Mouse (Mus musculus) testis, adult 2 months (tissue): ENCODE measurements around the gene Rxfp4. TPM values are rescaled to one million over a fixed set of nuclear protein-coding genes. Genes with fewer than 3 reads are reported as not detected.
A peak's percentile ranks its signal among the peaks of the same experiment; 100 is the strongest.

Experiments used
- H3K27ac ChIP-seq: fragments of 200-500 bp; 2 replicates; pipeline ENCODE4 v1.5.1; 2012; ENCODE audit warnings: low read depth, low read length; ENCODE audit not compliant: control insufficient read depth, insufficient read depth
- H3K27me3 ChIP-seq: fragments of 200-500 bp; 2 replicates; pipeline ENCODE4 v1.6.1; 2012; ENCODE audit warnings: mild to moderate bottlenecking, low read length, moderate library complexity; ENCODE audit not compliant: control insufficient read depth, insufficient read depth
- H3K36me3 ChIP-seq: fragments of 200-500 bp; 2 replicates; pipeline ENCODE4 v1.6.1; 2012; ENCODE audit warnings: mild to moderate bottlenecking, low read length; ENCODE audit not compliant: control insufficient read depth, insufficient read depth
- H3K4me1 ChIP-seq: fragments of 200-500 bp; 2 replicates; pipeline ENCODE4 v1.6.1; 2012; ENCODE audit warnings: low read length; ENCODE audit not compliant: control insufficient read depth, insufficient read depth
- H3K4me3 ChIP-seq: fragments of 200-500 bp; 2 replicates; pipeline ENCODE4 v1.5.1; 2012; ENCODE audit warnings: low read depth, mild to moderate bottlenecking, low read length, moderate library complexity, mixed read lengths; ENCODE audit not compliant: control insufficient read depth
- CTCF ChIP-seq: fragments of 200-500 bp; IDR thresholded peaks from 2 replicates; pipeline ENCODE4 v1.5.1; 2012; ENCODE audit warnings: low read depth, mild to moderate bottlenecking, inconsistent platforms, low read length, moderate library complexity; ENCODE audit not compliant: control insufficient read depth, insufficient read depth, insufficient replicate concordance
- POLR2A ChIP-seq: fragments of 200-500 bp; IDR thresholded peaks from 2 replicates; pipeline ENCODE4 v1.6.1; 2012; ENCODE audit warnings: low read depth, mild to moderate bottlenecking, inconsistent platforms, low read length, moderate library complexity; ENCODE audit not compliant: control insufficient read depth
- polyA plus RNA-seq: library from polyadenylated mRNA; depleted of rRNA; stranded (reverse); fragments of >200 nt; gene quantifications from 2 replicates; pipeline ENCODE4 v1.2.3, GENCODE M21; 2012

Gene Rxfp4
- polyA plus RNA-seq, 1 experiment: not detected

DNA sequence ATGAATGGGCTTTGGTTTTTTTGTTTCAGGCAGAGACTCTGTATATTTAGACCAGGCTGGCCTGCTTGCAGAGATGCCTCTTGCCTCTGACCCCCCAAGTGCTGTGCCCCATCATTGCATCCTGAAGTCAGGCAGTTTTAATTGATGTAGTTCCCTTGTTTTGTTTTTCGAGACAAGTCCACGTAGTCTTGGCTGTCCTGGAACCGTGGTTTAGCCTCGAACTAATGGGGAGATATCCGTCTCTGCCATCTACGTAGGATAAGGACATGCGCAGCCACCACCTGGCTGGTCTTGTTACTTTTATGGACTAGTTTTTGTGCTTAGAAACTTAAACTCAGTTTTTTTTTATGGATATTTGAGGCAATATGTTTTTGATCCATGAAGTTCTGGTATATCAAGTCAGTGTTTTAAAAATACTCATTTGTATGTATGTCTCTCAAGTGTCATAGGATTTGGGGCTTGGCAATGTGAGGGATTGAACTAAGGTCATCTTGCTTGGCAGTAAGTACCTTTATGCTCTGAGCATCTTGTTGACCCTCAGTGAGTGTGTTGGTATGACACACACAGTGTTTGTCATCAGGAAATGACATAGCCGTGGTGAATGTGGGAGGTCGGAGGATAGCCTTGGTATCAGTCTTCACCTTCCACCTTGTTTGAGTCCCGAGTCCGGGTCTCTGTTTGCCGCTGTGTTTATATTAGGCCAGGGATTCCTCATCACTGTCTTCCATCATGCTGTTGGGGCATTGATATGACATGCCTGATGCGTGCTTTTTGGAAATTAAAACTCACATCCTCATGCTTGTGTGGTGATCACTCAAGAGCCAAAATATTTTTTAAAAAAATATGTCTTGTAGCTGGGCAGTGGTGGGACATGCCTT, 34.0 kb upstream of the Rxfp4 start:
- Histone ChIP-seq H3K4me1 (peaks cover 6% of the 10 kb centered on the region), H3K4me3 (peak overlapping the region; percentile 97), H3K36me3 (peaks cover 3% of the 10 kb centered on the region; the same call in 1 of the 2 replicates), H3K27me3 (no peaks in the 10 kb centered on the region), H3K27ac (no peak overlapping the region; the same call in 1 of the 2 replicates)
- TF ChIP-seq POLR2A (no peak), CTCF (no peak)

DNA sequence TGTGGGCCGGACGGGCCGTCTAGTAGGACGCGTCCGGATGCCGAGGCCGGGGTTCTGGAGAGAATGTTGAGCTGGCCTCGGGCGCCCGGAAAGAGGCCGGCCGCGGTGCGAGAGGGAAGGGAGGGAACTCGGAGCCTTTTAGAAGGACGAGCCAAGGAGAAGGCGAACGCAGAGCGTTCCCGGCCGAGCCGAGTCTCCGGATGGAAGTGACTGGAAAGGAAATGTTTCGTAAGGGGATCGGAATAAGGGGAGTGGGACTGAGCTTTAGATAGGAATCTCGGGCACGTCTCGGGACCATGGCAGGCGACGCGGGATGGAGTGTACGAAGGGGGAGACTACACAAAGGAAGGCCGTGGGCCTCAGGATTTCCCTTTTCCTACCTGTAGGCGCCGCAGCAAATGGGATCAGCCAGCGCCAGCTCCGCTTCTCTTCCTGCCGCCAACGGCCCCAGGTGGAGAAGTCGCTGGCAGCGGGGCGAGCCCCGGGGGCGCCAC, 33.1 kb upstream of the Rxfp4 start:
- Histone ChIP-seq H3K4me3 (peak overlapping the region; percentile 97), H3K27me3 (no peaks in the 10 kb centered on the region), H3K27ac (peak overlapping the region; percentile 95), H3K4me1 (peaks cover 6% of the 10 kb centered on the region), H3K36me3 (peaks cover 3% of the 10 kb centered on the region; the same call in 1 of the 2 replicates)
- TF ChIP-seq POLR2A (no peak), CTCF (no peak)

DNA sequence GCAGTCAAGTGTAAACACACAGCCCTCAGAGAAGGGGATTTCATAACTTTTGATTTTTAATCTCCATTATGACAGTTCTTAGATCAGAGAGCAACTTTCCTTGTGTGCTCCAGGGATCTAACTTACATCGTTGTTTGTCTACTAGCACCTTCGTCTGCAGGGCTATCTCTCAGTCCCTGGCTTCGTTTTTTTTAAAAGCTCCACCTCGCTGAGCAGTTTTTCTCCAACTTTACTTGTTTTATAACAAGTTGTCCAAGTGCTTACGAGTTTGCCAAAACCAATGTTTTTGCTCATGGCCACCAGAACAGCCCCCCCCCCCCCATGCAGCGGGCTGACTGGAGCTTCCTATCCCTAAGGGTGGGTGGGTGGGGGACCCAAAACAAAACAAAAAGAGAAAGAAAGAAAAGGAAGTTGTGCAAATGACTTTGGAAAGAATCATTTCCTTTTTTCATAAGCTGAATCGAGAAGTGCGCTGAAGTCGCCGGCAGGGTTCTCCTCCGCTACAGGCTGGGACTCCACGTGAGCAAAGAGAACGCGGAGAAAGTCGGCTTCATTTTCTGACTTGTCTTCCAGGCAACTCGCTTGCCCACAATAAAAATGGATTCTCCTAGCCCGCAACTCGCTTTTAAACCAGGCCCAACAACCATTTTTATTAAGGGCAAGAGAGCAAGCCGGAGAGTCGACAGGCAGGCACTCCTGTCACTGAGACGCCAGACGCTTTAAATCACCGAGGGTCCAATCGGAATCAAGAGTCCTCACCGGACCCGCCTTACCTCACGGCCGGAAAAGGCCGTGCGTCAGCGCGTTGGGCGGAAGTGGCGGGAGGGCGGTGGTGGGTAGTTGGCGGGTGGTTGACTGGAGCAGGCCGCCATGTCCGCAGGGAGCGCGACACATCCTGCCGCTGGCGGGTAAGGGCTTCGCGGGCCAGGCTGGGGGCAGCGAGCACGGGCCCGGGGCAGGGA, 32.3 kb upstream of the Rxfp4 start, which contains the start of gene Khdc4:
Gene Khdc4 (plus strand): TSS at position 824 of the 962 bp plus-strand sequence.
- H3K4me1 ChIP-seq: peaks cover 6% of the 10 kb centered on the region
- peak within 1 kb of the TSS; percentile 95 for H3K27ac ChIP-seq
- peak; percentile 98 for TF ChIP-seq POLR2A
- no peak for TF ChIP-seq CTCF
- no peaks in the 10 kb centered on the region for H3K27me3 ChIP-seq
- H3K4me3 ChIP-seq: peak within 1 kb of the TSS; percentile 97
- peaks cover 3% of the 10 kb centered on the region; the same call in 1 of the 2 replicates for H3K36me3 ChIP-seq

GRCm38 (mm10) chr3:88684236-88684979, 31.5 kb upstream of the Rxfp4 start:
- Histone ChIP-seq H3K4me1 (peaks cover 6% of the 10 kb centered on the region), H3K27me3 (no peaks in the 10 kb centered on the region), H3K4me3 (peak overlapping the region; percentile 37), H3K27ac (peak overlapping the region; percentile 65; the same call in 1 of the 2 replicates), H3K36me3 (peaks cover 2% of the 10 kb centered on the region; the same call in 1 of the 2 replicates)
- TF ChIP-seq POLR2A: no peak
- TF ChIP-seq CTCF: no peak

DNA sequence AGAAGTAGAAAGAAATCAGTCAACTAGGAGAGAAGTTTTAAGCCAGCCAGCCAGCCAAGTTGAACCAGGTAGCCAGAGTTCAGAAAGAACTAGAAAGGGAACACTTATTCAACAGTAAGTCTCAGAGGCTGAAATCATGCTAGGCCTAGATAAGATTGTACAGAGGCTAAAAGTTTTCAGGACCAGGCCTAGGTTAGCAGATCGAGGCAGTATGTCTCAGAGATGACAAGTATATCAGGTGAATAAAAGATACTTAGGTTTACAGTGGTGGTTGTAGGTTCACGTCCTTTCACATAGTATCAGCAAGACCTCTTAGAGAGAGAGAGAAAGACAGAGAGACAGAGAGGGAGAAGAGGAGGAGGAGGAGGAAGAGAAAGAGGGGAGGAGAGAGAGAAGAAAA, 30.9 kb upstream of the Rxfp4 start:
- Histone ChIP-seq H3K27me3 (no peaks in the 10 kb centered on the region), H3K36me3 (no peaks in the 10 kb centered on the region), H3K4me1 (peaks cover 6% of the 10 kb centered on the region), H3K27ac (no peak overlapping the region), H3K4me3 (peak overlapping the region; percentile 37; the same call in 1 of the 2 replicates)
- TF ChIP-seq POLR2A (no peak), CTCF (no peak)

GRCm38 (mm10) chr3:88677399-88677798, 24.5 kb upstream of the Rxfp4 start:
- TF ChIP-seq CTCF: 0 out of 2 replicates have a peak, but pooled peaks have one; percentile 41
- no peak for TF ChIP-seq POLR2A
- Histone ChIP-seq H3K27me3 (no peaks in the 10 kb centered on the region), H3K4me1 (peaks cover 5% of the 10 kb centered on the region), H3K4me3 (peak overlapping the region; percentile 57), H3K36me3 (no peaks in the 10 kb centered on the region), H3K27ac (peak overlapping the region; percentile 54; the same call in 1 of the 2 replicates)
